Mouse (Mus musculus): Measurements from ENCODE around the gene Prss46.

GRCm38 (mm10) chr9:110874660-110875191, 30.4 kb downstream of the Prss46 start:
- TF ChIP-seq POLR2A (IDR thresholded peaks at IDR 0.05; ENCODE audit: control insufficient read depth, extremely low read depth, insufficient read depth, low read length, poor library complexity), result no peak
- TF ChIP-seq CTCF (IDR thresholded peaks at IDR 0.05; ENCODE audit: borderline replicate concordance, control insufficient read depth, extremely low read depth, insufficient read depth, low read length, poor library complexity), result no peak

Data from thymus, adult 2 months (tissue).